Mouse (Mus musculus): ENCODE measurements at regions not wholly inside any gene's neighbourhood (a gene's known extent, or its start where the extent isn't known, plus 50 kb on each side); places are given as distances from the start of the nearest gene placed in this dataset.
A peak's percentile ranks its signal among the peaks of the same experiment; 100 is the strongest.

DNA sequence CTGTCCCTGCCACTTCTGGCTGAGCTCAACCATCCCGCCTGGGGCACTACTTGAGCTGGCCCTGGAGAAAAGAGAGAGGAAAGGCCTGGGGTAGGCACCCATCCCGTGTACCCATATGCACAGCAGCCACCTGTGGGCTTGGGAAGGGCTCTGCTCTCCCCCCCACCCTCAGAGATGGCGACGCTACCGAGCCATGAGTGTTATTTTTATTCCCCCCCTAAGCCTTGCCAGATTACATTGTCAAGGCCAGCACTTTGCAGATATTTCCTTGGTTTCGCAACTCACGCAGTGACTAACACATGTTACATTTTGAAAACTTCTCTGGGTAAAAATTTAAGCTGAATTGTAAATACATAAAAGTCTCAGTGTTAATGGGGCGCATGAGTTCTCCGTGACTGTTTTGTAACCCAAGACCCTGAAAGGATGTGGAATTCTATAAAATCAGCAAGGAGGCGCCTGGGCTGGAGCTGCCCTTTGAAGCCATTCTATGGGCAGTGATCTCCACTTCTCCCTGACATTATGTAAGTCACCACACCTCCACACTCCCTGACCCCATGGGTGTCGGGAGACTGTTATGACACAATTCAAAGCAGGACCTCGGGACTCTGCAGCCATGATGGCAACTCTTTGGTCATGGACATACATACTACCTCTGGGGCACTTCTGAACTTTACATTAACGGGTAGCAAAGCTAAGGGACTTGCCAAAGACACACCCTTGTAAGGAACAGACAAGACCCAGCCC lies 75.4 kb upstream of the Dio3 start:
- Histone ChIP-seq H3K36me3 (ENCODE audit: control insufficient read depth, insufficient read depth, low read length) (no peaks in the 10 kb centered on the region), H3K27me3 (replicated peaks; ENCODE audit: control insufficient read depth, insufficient read depth, low read length) (no peaks in the 10 kb centered on the region), H3K4me2 (ENCODE audit: low read depth, low read length) (no peak overlapping the region), H3K4me3 (ENCODE audit: low read depth, low read length) (no peak overlapping the region), H3K9ac (ENCODE audit: low read depth, low read length) (no peak overlapping the region), H3K27ac (replicated peaks; ENCODE audit: low read depth, low read length) (no peak overlapping the region), H3K4me1 (ENCODE audit: control insufficient read depth, insufficient read depth, low read length) (no peaks in the 10 kb centered on the region), H3K9me3 (ENCODE audit: control insufficient read depth, low read length) (no peaks in the 10 kb centered on the region)
- WGBS, result 58% methylated on average over 13 of the region's 13 CpGs
- DNase-seq (ENCODE audit: low spot score) (no peak), ATAC-seq (ENCODE audit: low read depth) (no peak)

GRCm38 (mm10) chr12:110204246-110204989 lies 74.5 kb upstream of the Dio3 start:
- no peak for DNase-seq (ENCODE audit: low spot score)
- Histone ChIP-seq H3K36me3 (ENCODE audit: control insufficient read depth, insufficient read depth, low read length) (no peaks in the 10 kb centered on the region), H3K4me1 (ENCODE audit: control insufficient read depth, insufficient read depth, low read length) (no peaks in the 10 kb centered on the region), H3K4me3 (ENCODE audit: low read depth, low read length) (no peak overlapping the region), H3K27me3 (replicated peaks; ENCODE audit: control insufficient read depth, insufficient read depth, low read length) (no peaks in the 10 kb centered on the region), H3K9me3 (ENCODE audit: control insufficient read depth, low read length) (no peaks in the 10 kb centered on the region), H3K9ac (ENCODE audit: low read depth, low read length) (no peak overlapping the region), H3K27ac (replicated peaks; ENCODE audit: low read depth, low read length) (no peak overlapping the region), H3K4me2 (ENCODE audit: low read depth, low read length) (no peak overlapping the region)
- 71% methylated on average over 6 of the region's 6 CpGs for WGBS
- no peak for ATAC-seq (ENCODE audit: low read depth)

DNA sequence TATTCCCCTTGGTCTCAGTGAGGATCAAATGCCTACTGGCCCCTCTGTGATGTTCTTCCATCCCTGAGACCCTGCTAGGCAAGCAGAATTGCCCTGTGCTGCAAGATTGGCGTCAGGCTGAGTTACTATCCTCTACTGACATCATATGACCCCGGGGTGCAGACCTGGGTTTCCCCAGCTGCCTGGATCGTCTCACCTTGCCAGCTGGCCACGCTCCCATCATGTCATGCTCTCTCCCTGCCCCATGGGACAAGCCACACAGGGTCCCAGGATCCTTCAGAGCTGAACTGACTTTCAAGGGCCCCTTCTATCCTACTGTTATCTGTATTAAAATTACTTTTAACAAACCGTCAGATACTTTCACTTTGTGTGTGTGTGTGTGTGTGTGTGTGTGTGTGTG lies 72.6 kb upstream of the Dio3 start:
- H3K4me1 ChIP-seq (ENCODE audit: control insufficient read depth, insufficient read depth, low read length), result no peaks in the 10 kb centered on the region
- no peak overlapping the region for H3K4me2 ChIP-seq (ENCODE audit: low read depth, low read length)
- H3K4me3 ChIP-seq (ENCODE audit: low read depth, low read length), result no peak overlapping the region
- no peak overlapping the region for H3K9ac ChIP-seq (ENCODE audit: low read depth, low read length)
- H3K27me3 ChIP-seq (replicated peaks; ENCODE audit: control insufficient read depth, insufficient read depth, low read length), result no peaks in the 10 kb centered on the region
- no peaks in the 10 kb centered on the region for H3K36me3 ChIP-seq (ENCODE audit: control insufficient read depth, insufficient read depth, low read length)
- no peak for DNase-seq (ENCODE audit: low spot score)
- 44% methylated on average over 5 of the region's 5 CpGs for WGBS
- no peak for ATAC-seq (ENCODE audit: low read depth)
- H3K27ac ChIP-seq (replicated peaks; ENCODE audit: low read depth, low read length), result no peak overlapping the region
- no peaks in the 10 kb centered on the region for H3K9me3 ChIP-seq (ENCODE audit: control insufficient read depth, low read length)

GRCm38 (mm10) chr12:110206812-110207211 lies 72.1 kb upstream of the Dio3 start:
- Histone ChIP-seq H3K36me3 (ENCODE audit: control insufficient read depth, insufficient read depth, low read length) (no peaks in the 10 kb centered on the region), H3K9ac (ENCODE audit: low read depth, low read length) (no peak overlapping the region), H3K4me3 (ENCODE audit: low read depth, low read length) (no peak overlapping the region), H3K4me1 (ENCODE audit: control insufficient read depth, insufficient read depth, low read length) (no peaks in the 10 kb centered on the region), H3K4me2 (ENCODE audit: low read depth, low read length) (no peak overlapping the region), H3K27ac (replicated peaks; ENCODE audit: low read depth, low read length) (no peak overlapping the region), H3K9me3 (ENCODE audit: control insufficient read depth, low read length) (no peaks in the 10 kb centered on the region), H3K27me3 (replicated peaks; ENCODE audit: control insufficient read depth, insufficient read depth, low read length) (no peaks in the 10 kb centered on the region)
- DNase-seq (ENCODE audit: low spot score) (peak; percentile 66), ATAC-seq (ENCODE audit: low read depth) (no peak)
- 8% methylated on average over 6 of the region's 6 CpGs for WGBS

DNA sequence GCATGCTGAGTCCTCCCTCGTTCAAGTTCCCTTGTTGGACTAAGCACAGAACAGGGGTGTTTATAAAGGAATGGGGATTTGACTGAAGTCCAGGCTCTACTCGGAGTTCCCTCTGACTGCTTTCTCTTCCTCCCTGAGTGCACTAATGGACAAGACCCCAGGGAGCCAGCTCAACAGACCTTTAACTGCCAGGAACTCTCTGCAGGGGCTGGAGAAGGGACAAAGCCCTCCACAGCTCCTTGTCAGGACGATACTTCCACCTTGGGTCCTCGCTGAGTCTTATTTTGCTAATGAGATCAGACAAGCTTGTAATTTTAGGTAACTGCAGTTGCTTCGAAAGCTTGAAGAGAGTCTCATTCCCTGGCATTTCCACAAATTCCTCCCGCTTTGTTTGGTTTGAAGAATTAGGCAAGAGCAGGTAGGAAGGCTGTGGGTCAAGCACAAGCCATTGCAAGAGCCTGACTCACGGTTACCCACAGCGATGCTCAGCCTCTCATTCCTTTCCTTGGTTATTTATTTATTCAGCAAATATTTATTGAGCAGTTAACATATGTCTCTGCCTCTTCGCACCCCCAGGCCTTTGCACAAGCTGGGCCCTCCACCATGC lies 71.5 kb upstream of the Dio3 start:
- Histone ChIP-seq H3K4me3 (ENCODE audit: low read depth, low read length) (no peak overlapping the region), H3K4me1 (ENCODE audit: control insufficient read depth, insufficient read depth, low read length) (no peaks in the 10 kb centered on the region), H3K9me3 (ENCODE audit: control insufficient read depth, low read length) (no peaks in the 10 kb centered on the region), H3K36me3 (ENCODE audit: control insufficient read depth, insufficient read depth, low read length) (no peaks in the 10 kb centered on the region), H3K4me2 (ENCODE audit: low read depth, low read length) (no peak overlapping the region), H3K27me3 (replicated peaks; ENCODE audit: control insufficient read depth, insufficient read depth, low read length) (no peaks in the 10 kb centered on the region), H3K9ac (ENCODE audit: low read depth, low read length) (no peak overlapping the region), H3K27ac (replicated peaks; ENCODE audit: low read depth, low read length) (no peak overlapping the region)
- ATAC-seq (ENCODE audit: low read depth) (peak; percentile 41; the same call in 1 of the 2 replicates), DNase-seq (ENCODE audit: low spot score) (peak; percentile 71)
- 33% methylated on average over 9 of the region's 9 CpGs for WGBS

DNA sequence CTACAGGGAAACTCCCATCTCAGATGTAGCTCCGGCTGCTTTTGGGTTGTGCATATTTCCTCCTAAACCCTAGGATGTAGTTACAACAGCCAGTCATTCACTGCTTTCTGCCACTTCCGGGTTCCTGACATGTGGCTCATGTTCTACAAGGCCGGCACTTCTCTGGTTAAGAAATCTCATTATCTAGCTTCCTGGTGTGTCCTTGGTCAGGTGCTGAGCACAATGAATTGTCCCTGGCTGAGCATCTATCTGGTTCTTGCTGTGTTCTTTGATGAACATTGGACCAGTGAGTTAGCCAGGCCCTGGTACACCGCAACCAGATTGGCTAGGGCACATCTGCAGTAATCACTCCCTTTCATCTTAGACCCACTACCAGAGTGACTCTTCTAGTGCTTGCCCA lies 66.2 kb upstream of the Dio3 start:
- Histone ChIP-seq H3K9ac (ENCODE audit: low read depth, low read length) (no peak overlapping the region), H3K4me2 (ENCODE audit: low read depth, low read length) (no peak overlapping the region), H3K4me3 (ENCODE audit: low read depth, low read length) (no peak overlapping the region), H3K27ac (replicated peaks; ENCODE audit: low read depth, low read length) (no peak overlapping the region), H3K36me3 (ENCODE audit: control insufficient read depth, insufficient read depth, low read length) (no peaks in the 10 kb centered on the region), H3K9me3 (ENCODE audit: control insufficient read depth, low read length) (no peaks in the 10 kb centered on the region), H3K4me1 (ENCODE audit: control insufficient read depth, insufficient read depth, low read length) (no peaks in the 10 kb centered on the region), H3K27me3 (replicated peaks; ENCODE audit: control insufficient read depth, insufficient read depth, low read length) (no peaks in the 10 kb centered on the region)
- DNase-seq (ENCODE audit: low spot score) (no peak), ATAC-seq (ENCODE audit: low read depth) (no peak)
- 73% methylated on average over 4 of the region's 4 CpGs for WGBS

DNA sequence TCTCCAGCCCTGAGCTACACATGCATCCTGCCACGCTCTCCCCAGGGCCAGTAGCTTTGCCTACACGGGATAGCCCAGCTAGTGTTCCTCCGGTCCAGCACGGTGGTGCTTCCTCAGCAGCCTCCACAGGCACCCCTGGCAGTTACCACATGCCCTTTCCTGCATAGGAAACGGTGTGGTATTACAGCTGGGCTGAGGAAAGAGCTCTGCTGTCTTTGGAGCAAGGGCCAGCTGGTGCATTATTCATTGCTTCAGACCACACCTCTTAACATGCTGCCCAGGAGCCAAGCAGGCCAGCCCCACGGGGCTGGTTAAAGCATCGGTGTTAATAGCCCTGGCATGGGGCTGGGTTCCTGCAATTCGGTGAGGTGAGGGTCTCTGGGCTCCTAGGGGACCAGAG lies 64.0 kb upstream of the Dio3 start:
- no peak overlapping the region for H3K4me3 ChIP-seq (ENCODE audit: low read depth, low read length)
- 0 out of 2 replicates have a peak, but pooled peaks cover 1% of the 10 kb centered on the region for H3K4me1 ChIP-seq (ENCODE audit: control insufficient read depth, insufficient read depth, low read length)
- no peak overlapping the region for H3K9ac ChIP-seq (ENCODE audit: low read depth, low read length)
- no peaks in the 10 kb centered on the region for H3K9me3 ChIP-seq (ENCODE audit: control insufficient read depth, low read length)
- ATAC-seq (ENCODE audit: low read depth), result no peak
- DNase-seq (ENCODE audit: low spot score), result no peak
- WGBS, result 44% methylated on average over 8 of the region's 8 CpGs
- H3K27me3 ChIP-seq (replicated peaks; ENCODE audit: control insufficient read depth, insufficient read depth, low read length), result no peaks in the 10 kb centered on the region
- H3K4me2 ChIP-seq (ENCODE audit: low read depth, low read length), result no peak overlapping the region
- H3K27ac ChIP-seq (replicated peaks; ENCODE audit: low read depth, low read length), result no peak overlapping the region
- no peaks in the 10 kb centered on the region for H3K36me3 ChIP-seq (ENCODE audit: control insufficient read depth, insufficient read depth, low read length)

- no peak for ATAC-seq (ENCODE audit: low read depth)
- WGBS, result 67% methylated on average over 6 of the region's 6 CpGs
- Histone ChIP-seq H3K9ac (ENCODE audit: low read depth, low read length) (no peak overlapping the region), H3K9me3 (ENCODE audit: control insufficient read depth, low read length) (no peaks in the 10 kb centered on the region), H3K4me2 (ENCODE audit: low read depth, low read length) (no peak overlapping the region), H3K36me3 (ENCODE audit: control insufficient read depth, insufficient read depth, low read length) (no peaks in the 10 kb centered on the region), H3K4me1 (ENCODE audit: control insufficient read depth, insufficient read depth, low read length) (0 out of 2 replicates have a peak, but pooled peaks cover 5% of the 10 kb centered on the region), H3K27ac (replicated peaks; ENCODE audit: low read depth, low read length) (no peak overlapping the region), H3K27me3 (replicated peaks; ENCODE audit: control insufficient read depth, insufficient read depth, low read length) (no peaks in the 10 kb centered on the region), H3K4me3 (ENCODE audit: low read depth, low read length) (no peak overlapping the region)
- DNase-seq (ENCODE audit: low spot score), result no peak
Measured at GRCm38 (mm10) chr12:110215311-110215710, 63.6 kb upstream of the Dio3 start.
